Mouse (Mus musculus): ENCODE results near the gene Rad23a.

DNA sequence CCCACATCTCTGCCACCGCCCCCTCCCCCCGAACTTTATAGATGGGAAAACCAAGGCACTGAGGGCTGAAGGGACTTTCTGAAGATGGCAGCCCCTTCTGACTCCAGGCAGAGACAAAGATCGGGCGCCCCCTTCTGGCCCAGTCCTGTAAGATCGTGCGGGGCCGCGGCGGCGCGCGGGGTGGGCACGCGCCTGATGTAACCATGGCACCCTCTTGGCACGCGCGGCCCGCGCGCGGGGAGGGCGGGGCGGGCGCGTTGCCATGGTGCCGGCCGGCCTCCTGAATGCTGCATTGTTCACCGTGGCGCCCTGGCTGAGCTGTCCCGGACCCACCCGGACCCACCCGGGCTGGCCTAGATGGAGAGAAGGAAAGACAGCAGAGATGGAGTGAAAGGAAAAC is 29.6 kb downstream of the Rad23a start:
- TF ChIP-seq CTCF (IDR thresholded peaks at IDR 0.05) = peak; percentile 88
- no peak for TF ChIP-seq EP300 (IDR thresholded peaks at IDR 0.05)

Measured in lung, postnatal 0 days (tissue).